Mouse (Mus musculus): ENCODE results near the gene Ank3.

DNA sequence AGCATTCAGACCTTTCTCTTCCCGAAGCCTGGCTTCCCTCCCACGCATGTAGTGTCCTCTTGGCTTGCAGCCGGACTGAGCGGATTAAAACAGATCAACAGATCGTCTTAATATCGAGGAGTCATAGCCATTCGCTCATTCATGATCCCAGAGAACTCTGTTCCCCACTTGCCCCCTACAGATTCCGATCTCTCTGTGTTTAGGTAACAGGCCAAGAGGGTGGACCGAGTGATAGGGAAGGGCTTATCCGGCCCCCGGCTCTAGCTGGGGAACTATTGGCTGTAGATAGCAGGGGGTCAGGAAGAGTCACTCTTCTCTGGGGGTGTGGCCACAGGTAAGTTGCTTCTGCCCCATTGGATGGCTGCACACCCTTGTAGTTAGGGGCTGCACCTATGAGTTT is 525.7 kb downstream of the Ank3 start:
- TF ChIP-seq CTCF (conservative IDR thresholded peaks at IDR 0.05; ENCODE audit: low read length) (no peak), POU5F1 (IDR thresholded peaks at IDR 0.05; ENCODE audit: borderline replicate concordance, low read length) (no peak)

Data from E14TG2a.4 (cell line).